In genomic region chr15:92399278-92399677, GRCm38 (mm10) we compare ENCODE assay signal across 15 mouse cellular contexts. TPM values are rescaled to one million over a fixed set of nuclear protein-coding genes. Genes with fewer than 3 reads are reported as not detected.
"Had no signal": no experiment of that assay in that cellular context is flagged by ENCODE, and none has a peak within 500 bp of the region (broad histone marks: within the 10 kb centered on the region; RNA-seq: fewer than 3 reads in every experiment).

No protein-coding gene starts in this region.

- H3K36me3 ChIP-seq: liver, embryonic 13.5 days; midbrain, embryonic 10.5 days; midbrain, embryonic 15.5 days; neural tube, embryonic 12.5 days had no signal

- DNase-seq: kidney, adult 2 months; kidney, postnatal 36 days; layer of hippocampus, adult 9-11 months; liver; liver, embryonic 13.5 days; liver, postnatal 0 days; lung, postnatal 36 days; thymus, postnatal 36 days had no signal

- H3K27ac ChIP-seq: kidney, postnatal 0 days; liver, embryonic 13.5 days; midbrain, embryonic 10.5 days; midbrain, embryonic 15.5 days; neural tube, embryonic 12.5 days had no signal

- H3K4me3 ChIP-seq: liver, embryonic 13.5 days; midbrain, embryonic 10.5 days; midbrain, embryonic 15.5 days; neural tube, embryonic 12.5 days had no signal

- ATAC-seq: liver, postnatal 0 days; midbrain, embryonic 15.5 days had no signal

- H3K4me1 ChIP-seq: liver, embryonic 13.5 days had no signal

- H3K9me3 ChIP-seq: liver, embryonic 13.5 days; midbrain, embryonic 10.5 days; midbrain, embryonic 15.5 days; neural tube, embryonic 12.5 days had no signal

- H3K9ac ChIP-seq: liver, embryonic 13.5 days; liver, postnatal 0 days; midbrain, embryonic 15.5 days; neural tube, embryonic 12.5 days had no signal

- H3K4me2 ChIP-seq: liver, embryonic 13.5 days; midbrain, embryonic 15.5 days; neural tube, embryonic 12.5 days had no signal

RNA-seq across cellular contexts. Expression of gene Pdzrn4, which starts 2.6 kb away (rescaled TPM):
- total RNA-seq: megakaryocyte progenitor cell, adult 5-6 weeks; monocyte, adult 5-6 weeks; neutrophil, adult 5-6 weeks had no signal
- polyA plus RNA-seq: liver, postnatal 0 days had no signal
